Mouse (Mus musculus) C2C12 (cell line): ENCODE results near the gene Gm17581.

Experiments
- CTCF ChIP-seq: IDR thresholded peaks from one replicate; pipeline ENCODE4 v1.5.1; 2011; ENCODE audit not compliant: control insufficient read depth, insufficient read depth, insufficient read length
- MAX ChIP-seq: IDR thresholded peaks from one replicate; pipeline ENCODE4 v1.6.1; 2011; ENCODE audit warnings: mild to moderate bottlenecking, control low read depth
- MYOD1 ChIP-seq: IDR thresholded peaks from one replicate; pipeline ENCODE4 v1.6.1; 2011; ENCODE audit warnings: low read depth; ENCODE audit not compliant: control insufficient read depth, insufficient read length
- USF1 ChIP-seq: IDR thresholded peaks from one replicate; pipeline ENCODE4 v1.6.1; 2011; ENCODE audit warnings: low read depth, mild to moderate bottlenecking, control low read depth, moderate library complexity

GRCm38 (mm10) chr2:155755746-155756145 is 20.1 kb upstream of the Gm17581 start:
- TF ChIP-seq MAX (no peak), CTCF (no peak), USF1 (no peak), MYOD1 (no peak)
